Mouse (Mus musculus): ENCODE results near the gene Atp8a1.
A peak's percentile ranks its signal among the peaks of the same experiment; 100 is the strongest.

Gene Atp8a1

DNA sequence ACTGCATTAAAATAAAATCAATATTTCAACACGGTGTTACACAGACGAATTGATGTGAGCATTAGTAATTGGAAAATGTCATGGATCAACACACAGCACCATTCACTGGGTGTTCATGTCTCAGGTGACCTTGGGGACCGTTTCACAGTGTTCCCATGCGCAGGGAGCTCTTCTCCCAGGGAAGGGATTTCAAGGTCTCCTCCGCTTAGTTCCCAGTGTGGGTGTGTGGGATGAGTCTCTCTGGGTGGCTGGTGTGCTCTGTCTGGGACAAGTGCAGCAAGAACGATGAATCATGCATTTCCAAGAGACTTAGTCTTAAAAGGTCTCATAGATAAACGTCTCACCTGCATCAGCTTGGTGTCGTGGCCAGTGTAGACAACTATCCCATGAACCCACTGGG lies 78.5 kb downstream of the Atp8a1 start:
- no peak for DNase-seq (ENCODE audit: low read depth, low spot score)

GRCm38 (mm10) chr5:67764798-67765197 lies 82.4 kb downstream of the Atp8a1 start:
- DNase-seq (ENCODE audit: low read depth, low spot score): no peak

GRCm38 (mm10) chr5:67758126-67758525 lies 89.1 kb downstream of the Atp8a1 start:
- no peak for DNase-seq (ENCODE audit: low read depth, low spot score)

- peak; percentile 47 for DNase-seq (ENCODE audit: low read depth, low spot score)
Observed at GRCm38 (mm10) chr5:67756138-67756537, 91.1 kb downstream of the Atp8a1 start.

- DNase-seq (ENCODE audit: low read depth, low spot score): no peak
Observed at GRCm38 (mm10) chr5:67753057-67753456, 94.2 kb downstream of the Atp8a1 start.

GRCm38 (mm10) chr5:67752629-67753028 lies 94.6 kb downstream of the Atp8a1 start:
- DNase-seq (ENCODE audit: low read depth, low spot score): no peak

DNA sequence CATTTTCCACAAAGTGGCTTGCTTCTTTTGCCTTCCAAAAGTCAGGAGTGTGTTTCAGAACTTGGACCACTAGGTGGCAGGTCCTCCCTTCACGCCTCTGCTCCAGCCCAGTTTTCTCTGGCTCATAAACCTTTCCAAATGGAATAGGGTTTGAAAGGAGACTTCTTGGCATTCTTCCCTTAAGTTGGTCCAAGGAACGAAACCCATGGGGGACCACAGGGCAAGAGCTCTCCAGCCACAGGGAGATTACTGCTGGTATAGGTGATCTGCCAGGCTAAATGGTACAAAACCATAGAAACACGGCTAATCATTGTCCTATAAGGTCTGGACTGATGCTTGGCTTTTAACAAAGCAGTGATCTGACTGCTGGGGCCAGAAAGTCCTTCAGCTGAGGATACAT lies 95.2 kb downstream of the Atp8a1 start:
- DNase-seq (ENCODE audit: low read depth, low spot score): no peak

DNA sequence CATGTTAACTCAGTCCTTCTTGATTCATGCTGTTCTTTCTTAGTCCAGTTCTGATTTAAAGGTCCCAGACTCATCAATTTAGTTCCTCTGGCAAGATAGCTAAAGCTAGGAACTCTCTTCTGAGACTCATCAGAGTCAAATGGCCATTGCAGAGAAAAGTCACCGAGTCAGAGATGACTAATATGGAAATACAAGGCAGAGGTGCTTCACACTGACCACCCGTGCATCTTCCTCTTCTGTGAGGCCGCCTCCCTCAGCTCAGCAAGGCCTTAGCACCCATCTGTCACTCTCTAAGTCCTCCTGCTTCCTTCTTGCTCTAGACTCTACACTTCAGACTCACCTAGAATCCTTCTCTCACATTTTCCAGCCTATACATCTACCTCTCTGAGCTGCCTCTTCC lies 108.0 kb downstream of the Atp8a1 start:
- no peak for DNase-seq (ENCODE audit: low read depth, low spot score)

- DNase-seq (ENCODE audit: low read depth, low spot score): no peak
Observed at GRCm38 (mm10) chr5:67738133-67738532, 109.1 kb downstream of the Atp8a1 start.

- no peak for DNase-seq (ENCODE audit: low read depth, low spot score)
Observed at GRCm38 (mm10) chr5:67735771-67736170, 111.5 kb downstream of the Atp8a1 start.

DNA sequence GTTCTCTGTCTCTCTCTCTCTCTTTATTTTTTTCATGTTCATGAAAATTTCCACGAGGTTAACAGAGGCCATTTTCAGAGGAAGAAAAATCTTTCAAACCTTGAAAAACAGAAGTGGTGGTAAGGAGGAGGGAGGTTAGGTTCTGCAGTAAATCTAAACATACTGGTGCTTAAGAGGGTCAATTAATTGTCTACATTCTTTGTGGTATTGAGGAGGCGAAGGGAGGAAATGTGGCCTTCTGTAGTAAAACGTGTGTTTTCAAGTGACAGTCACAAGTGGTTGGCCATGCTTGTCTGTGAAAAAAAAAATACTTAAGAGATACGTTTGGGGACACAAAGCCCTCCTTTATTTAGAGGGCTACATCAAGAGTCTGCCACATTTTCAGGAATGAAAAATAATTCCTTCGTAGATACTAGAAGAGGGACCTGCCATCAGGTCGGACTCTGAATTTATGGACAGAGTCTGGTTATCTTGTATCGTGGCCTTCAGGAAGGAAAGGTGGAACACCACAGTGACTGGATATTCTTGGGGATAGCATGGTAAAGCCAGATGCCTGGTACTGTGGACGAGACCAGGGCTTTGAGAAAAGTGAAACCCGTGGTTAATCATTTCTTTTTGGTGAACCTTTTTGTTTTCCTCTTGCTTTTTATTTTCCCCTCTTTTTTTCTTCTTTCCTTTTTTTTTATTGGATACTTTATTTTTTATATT lies 113.5 kb downstream of the Atp8a1 start:
- no peak for DNase-seq (ENCODE audit: low read depth, low spot score)

- DNase-seq (ENCODE audit: low read depth, low spot score): no peak
Observed at GRCm38 (mm10) chr5:67733150-67733549, 114.1 kb downstream of the Atp8a1 start.

- peak; percentile 14 for DNase-seq (ENCODE audit: low read depth, low spot score)
Observed at GRCm38 (mm10) chr5:67727755-67728154, 119.5 kb downstream of the Atp8a1 start.

DNA sequence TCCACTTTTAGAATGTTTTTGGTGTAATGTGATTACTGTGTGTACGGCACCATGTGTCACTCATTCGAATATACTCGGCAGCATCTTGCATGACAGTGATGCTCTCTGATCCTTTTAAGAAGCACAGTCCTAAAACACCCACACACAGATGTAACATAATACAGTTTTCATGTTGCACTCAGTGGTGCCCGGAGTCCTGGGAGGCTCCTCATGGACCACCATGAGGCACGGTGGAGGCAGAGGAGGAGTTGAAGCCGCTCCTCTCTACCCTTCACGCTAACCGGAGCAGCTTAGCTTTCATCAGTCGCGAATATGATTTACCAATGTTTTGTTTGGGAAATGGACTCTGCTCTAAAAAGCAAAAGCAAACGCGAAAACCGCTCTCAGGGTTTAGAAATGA lies 120.4 kb downstream of the Atp8a1 start:
- no peak for DNase-seq (ENCODE audit: low read depth, low spot score)

GRCm38 (mm10) chr5:67701641-67702040 lies 145.6 kb downstream of the Atp8a1 start:
- no peak for DNase-seq (ENCODE audit: low read depth, low spot score)

GRCm38 (mm10) chr5:67699418-67699817 lies 147.8 kb downstream of the Atp8a1 start:
- DNase-seq (ENCODE audit: low read depth, low spot score): no peak

- DNase-seq (ENCODE audit: low read depth, low spot score): no peak
Observed at GRCm38 (mm10) chr5:67698176-67698575, 149.1 kb downstream of the Atp8a1 start.

DNA sequence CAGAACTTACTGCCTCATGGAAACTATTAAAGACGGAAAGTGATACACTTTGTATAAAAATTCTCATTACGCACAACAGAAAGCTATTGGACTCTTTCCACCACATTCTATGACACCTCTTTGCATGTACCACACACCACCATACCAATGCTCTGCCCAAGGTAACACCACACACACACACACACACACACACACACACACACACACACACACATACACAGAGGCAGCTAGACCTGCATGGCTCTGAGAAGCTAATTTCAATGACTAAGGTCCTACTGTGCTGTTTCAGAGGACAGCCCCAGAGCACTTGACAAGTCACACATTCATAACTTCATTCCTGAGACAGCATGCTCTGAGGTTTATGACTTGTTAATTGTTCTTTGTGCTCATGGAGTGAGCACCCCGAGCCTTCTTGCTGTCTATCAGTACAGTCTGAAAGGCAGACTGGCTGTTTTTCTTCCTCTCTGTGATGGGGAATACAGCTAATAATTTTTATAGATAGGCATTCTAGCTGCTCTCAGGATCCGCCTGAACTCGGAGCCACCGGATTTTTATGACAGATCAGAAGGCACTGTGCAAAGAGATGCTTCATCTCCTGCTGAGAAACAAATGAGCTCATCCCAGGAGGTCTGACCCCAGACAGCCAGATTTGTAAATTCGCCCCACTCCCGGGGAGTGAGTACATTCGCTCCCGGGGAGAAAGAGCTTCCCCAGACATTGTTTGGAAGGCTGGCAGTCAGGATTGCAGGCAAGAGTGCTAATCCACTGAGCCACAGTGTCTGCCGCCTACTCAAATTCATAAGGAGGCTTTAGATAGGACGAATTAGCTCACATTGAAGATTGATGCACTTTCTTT lies 150.3 kb downstream of the Atp8a1 start:
- no peak for DNase-seq (ENCODE audit: low read depth, low spot score)

GRCm38 (mm10) chr5:67695055-67695710 lies 152.1 kb downstream of the Atp8a1 start:
- DNase-seq (ENCODE audit: low read depth, low spot score): no peak

- DNase-seq (ENCODE audit: low read depth, low spot score): no peak
Observed at GRCm38 (mm10) chr5:67690336-67690735, 156.9 kb downstream of the Atp8a1 start.

GRCm38 (mm10) chr5:67688001-67688400 lies 159.2 kb downstream of the Atp8a1 start:
- no peak for DNase-seq (ENCODE audit: low read depth, low spot score)

DNA sequence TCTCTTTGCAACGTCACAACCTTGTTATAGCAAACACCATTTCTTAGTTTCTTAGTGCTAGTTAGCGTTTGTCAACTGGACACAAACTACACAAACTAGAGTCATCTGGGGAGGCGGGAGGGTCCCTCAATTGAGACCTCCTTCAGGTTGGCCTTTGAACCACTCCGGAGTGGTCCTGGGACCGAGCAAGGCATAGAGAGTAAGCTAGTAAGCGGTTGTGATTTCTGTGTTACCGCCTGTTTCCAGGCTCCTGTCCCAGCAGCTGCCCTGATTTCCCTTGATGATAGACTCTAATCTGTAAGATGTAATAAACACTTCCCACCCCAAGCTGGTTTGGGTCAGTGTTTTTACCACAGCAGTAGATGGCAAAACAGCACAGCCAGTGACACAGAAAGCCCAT lies 161.3 kb downstream of the Atp8a1 start:
- DNase-seq (ENCODE audit: low read depth, low spot score): no peak

Measured in CD4-positive helper T cell, adult 2 months (primary cell).